Mouse (Mus musculus): ENCODE results near the gene Tmem248. TPM values are rescaled to one million over a fixed set of nuclear protein-coding genes. Genes with fewer than 3 reads are reported as not detected.
A peak's percentile ranks its signal among the peaks of the same experiment; 100 is the strongest.
"Not testable (repeated sequence)": the region's sequence is repeated elsewhere in the genome, so short reads cannot be mapped to it uniquely, and the experiment has no call there.

Tmem248 gene
- polyA plus RNA-seq, 1 experiment from 2014 or later, result 26.2 TPM

- peak overlapping the region; percentile 89 for H3K4me3 ChIP-seq
- peak overlapping the region; percentile 86 for H3K27ac ChIP-seq
- ATAC-seq (replicated peaks), result no peak
- no peaks in the 10 kb centered on the region for H3K9me3 ChIP-seq
- H3K4me1 ChIP-seq, result peaks cover 28% of the 10 kb centered on the region
- H3K27me3 ChIP-seq (replicated peaks), result no peaks in the 10 kb centered on the region
- H3K4me2 ChIP-seq, result peak overlapping the region; percentile 80
- WGBS, result 21% methylated on average over 19 of the region's 19 CpGs
- H3K36me3 ChIP-seq (replicated peaks), result peaks cover 36% of the 10 kb centered on the region
- peak overlapping the region; percentile 88 for H3K9ac ChIP-seq
Measured at GRCm38 (mm10) chr5:130254164-130255016, 37.5 kb downstream of the Tmem248 start.

GRCm38 (mm10) chr5:130255017-130255720, 38.3 kb downstream of the Tmem248 start, which contains the start of the genes Sbds and Tyw1:
TSS of gene Sbds (minus strand) at chr5:130255530.
TSS of gene Tyw1 (plus strand) at chr5:130255619.
- under 1% methylated on average over 52 of the region's 52 CpGs for WGBS
- H3K9me3 ChIP-seq, result no peaks in the 10 kb centered on the region
- peak within 1 kb of the TSS; percentile 89 for H3K4me3 ChIP-seq
- peaks cover 28% of the 10 kb centered on the region for H3K4me1 ChIP-seq
- peak within 1 kb of the TSS; percentile 86 for H3K27ac ChIP-seq
- peak within 1 kb of the TSS; percentile 80 for H3K4me2 ChIP-seq
- H3K27me3 ChIP-seq (replicated peaks), result no peaks in the 10 kb centered on the region
- H3K36me3 ChIP-seq (replicated peaks), result peaks cover 30% of the 10 kb centered on the region
- ATAC-seq (replicated peaks), result peak; percentile 90
- peak within 1 kb of the TSS; percentile 88 for H3K9ac ChIP-seq

- peaks cover 22% of the 10 kb centered on the region for H3K36me3 ChIP-seq (replicated peaks)
- peaks cover 28% of the 10 kb centered on the region for H3K4me1 ChIP-seq
- H3K9me3 ChIP-seq; H3K27me3 ChIP-seq (replicated peaks); H3K9ac ChIP-seq: not testable (repeated sequence)
- H3K4me2 ChIP-seq, result peak overlapping the region; percentile 80
- peak overlapping the region; percentile 89 for H3K4me3 ChIP-seq
- ATAC-seq (replicated peaks), result peak; percentile 10; the same call in 1 of the 2 replicates
- peak overlapping the region; percentile 86; the same call in 1 of the 2 replicates for H3K27ac ChIP-seq
- WGBS, result 32% methylated on average over 20 of the region's 20 CpGs
Measured at GRCm38 (mm10) chr5:130255799-130256525, 39.1 kb downstream of the Tmem248 start.

- Histone ChIP-seq H3K4me3 (peak overlapping the region; percentile 70), H3K4me1 (peaks cover 28% of the 10 kb centered on the region), H3K27ac (peak overlapping the region; percentile 78), H3K36me3 (replicated peaks) (peaks cover 15% of the 10 kb centered on the region), H3K9ac (peak overlapping the region; percentile 85), H3K4me2 (peak overlapping the region; percentile 80), H3K9me3 (no peaks in the 10 kb centered on the region), H3K27me3 (replicated peaks) (no peaks in the 10 kb centered on the region)
- WGBS, result under 1% methylated on average over 25 of the region's 25 CpGs
- ATAC-seq (replicated peaks), result peak; percentile 95
Measured at GRCm38 (mm10) chr5:130256678-130257271, 39.9 kb downstream of the Tmem248 start.

GRCm38 (mm10) chr5:130257303-130257702, 40.4 kb downstream of the Tmem248 start:
- 12% methylated on average over 8 of the region's 8 CpGs for WGBS
- H3K9ac ChIP-seq, result peak overlapping the region; percentile 85
- peaks cover 10% of the 10 kb centered on the region for H3K36me3 ChIP-seq (replicated peaks)
- H3K27ac ChIP-seq, result peak overlapping the region; percentile 78
- no peaks in the 10 kb centered on the region for H3K9me3 ChIP-seq
- H3K27me3 ChIP-seq (replicated peaks), result no peaks in the 10 kb centered on the region
- peak overlapping the region; percentile 80 for H3K4me2 ChIP-seq
- peaks cover 28% of the 10 kb centered on the region for H3K4me1 ChIP-seq
- no peak for ATAC-seq (replicated peaks)
- H3K4me3 ChIP-seq, result peak overlapping the region; percentile 70

- no peak overlapping the region for H3K4me2 ChIP-seq
- H3K36me3 ChIP-seq (replicated peaks), result peaks cover 10% of the 10 kb centered on the region
- no peak for ATAC-seq (replicated peaks)
- no peaks in the 10 kb centered on the region for H3K27me3 ChIP-seq (replicated peaks)
- no peak overlapping the region for H3K9ac ChIP-seq
- H3K9me3 ChIP-seq, result no peaks in the 10 kb centered on the region
- no peak overlapping the region for H3K27ac ChIP-seq
- H3K4me1 ChIP-seq, result no peaks in the 10 kb centered on the region
- 75% methylated on average over 11 of the region's 11 CpGs for WGBS
- no peak overlapping the region for H3K4me3 ChIP-seq
Measured at GRCm38 (mm10) chr5:130263454-130263853, 46.6 kb downstream of the Tmem248 start.

- Histone ChIP-seq H3K4me3 (no peak overlapping the region), H3K36me3 (replicated peaks) (peaks cover 10% of the 10 kb centered on the region), H3K9ac (no peak overlapping the region), H3K9me3 (no peaks in the 10 kb centered on the region), H3K4me1 (no peaks in the 10 kb centered on the region), H3K27ac (no peak overlapping the region), H3K4me2 (no peak overlapping the region), H3K27me3 (replicated peaks) (no peaks in the 10 kb centered on the region)
- 93% methylated on average over 6 of the region's 6 CpGs for WGBS
- ATAC-seq (replicated peaks), result no peak
Measured at GRCm38 (mm10) chr5:130264433-130265005, 47.6 kb downstream of the Tmem248 start.

GRCm38 (mm10) chr5:130266651-130267050, 49.8 kb downstream of the Tmem248 start:
- H3K36me3 ChIP-seq (replicated peaks), result peaks cover 13% of the 10 kb centered on the region
- H3K4me3 ChIP-seq, result no peak overlapping the region
- no peaks in the 10 kb centered on the region for H3K9me3 ChIP-seq
- H3K27ac ChIP-seq, result no peak overlapping the region
- H3K27me3 ChIP-seq (replicated peaks), result no peaks in the 10 kb centered on the region
- no peak for ATAC-seq (replicated peaks)
- H3K4me2 ChIP-seq, result no peak overlapping the region
- no peak overlapping the region for H3K9ac ChIP-seq
- 89% methylated on average over 7 of the region's 7 CpGs for WGBS
- no peaks in the 10 kb centered on the region for H3K4me1 ChIP-seq

GRCm38 (mm10) chr5:130267316-130267715, 50.4 kb downstream of the Tmem248 start:
- H3K4me1 ChIP-seq, result no peaks in the 10 kb centered on the region
- WGBS, result 86% methylated on average over 1 of the region's 1 CpGs
- H3K4me3 ChIP-seq, result no peak overlapping the region
- no peak overlapping the region for H3K9ac ChIP-seq
- peaks cover 14% of the 10 kb centered on the region for H3K36me3 ChIP-seq (replicated peaks)
- no peaks in the 10 kb centered on the region for H3K27me3 ChIP-seq (replicated peaks)
- H3K9me3 ChIP-seq, result no peaks in the 10 kb centered on the region
- H3K27ac ChIP-seq, result no peak overlapping the region
- no peak for ATAC-seq (replicated peaks)
- no peak overlapping the region for H3K4me2 ChIP-seq

GRCm38 (mm10) chr5:130268976-130269375, 52.1 kb downstream of the Tmem248 start:
- 88% methylated on average over 11 of the region's 11 CpGs for WGBS
- H3K36me3 ChIP-seq (replicated peaks), result peaks cover 16% of the 10 kb centered on the region
- H3K27me3 ChIP-seq (replicated peaks), result no peaks in the 10 kb centered on the region

GRCm38 (mm10) chr5:130272344-130272743, 55.5 kb downstream of the Tmem248 start:
- no peak for ATAC-seq (replicated peaks)
- H3K36me3 ChIP-seq (replicated peaks), result peaks cover 11% of the 10 kb centered on the region
- no peak overlapping the region for H3K9ac ChIP-seq
- H3K4me3 ChIP-seq, result no peak overlapping the region
- H3K4me2 ChIP-seq, result no peak overlapping the region
- no peaks in the 10 kb centered on the region for H3K9me3 ChIP-seq
- no peaks in the 10 kb centered on the region for H3K27me3 ChIP-seq (replicated peaks)
- WGBS, result 89% methylated on average over 1 of the region's 1 CpGs
- H3K27ac ChIP-seq, result no peak overlapping the region
- no peaks in the 10 kb centered on the region for H3K4me1 ChIP-seq

More at GRCm38 (mm10) chr5:130268976-130269375, 52.1 kb downstream of the Tmem248 start:
- no peaks in the 10 kb centered on the region for H3K9me3 ChIP-seq
- no peaks in the 10 kb centered on the region for H3K4me1 ChIP-seq
- H3K4me3 ChIP-seq, result no peak overlapping the region
- no peak overlapping the region for H3K27ac ChIP-seq
- ATAC-seq (replicated peaks), result no peak
- no peak overlapping the region for H3K9ac ChIP-seq
- no peak overlapping the region for H3K4me2 ChIP-seq
